Mouse (Mus musculus): ENCODE measurements around the gene Trim10.

Gene Trim10

DNA sequence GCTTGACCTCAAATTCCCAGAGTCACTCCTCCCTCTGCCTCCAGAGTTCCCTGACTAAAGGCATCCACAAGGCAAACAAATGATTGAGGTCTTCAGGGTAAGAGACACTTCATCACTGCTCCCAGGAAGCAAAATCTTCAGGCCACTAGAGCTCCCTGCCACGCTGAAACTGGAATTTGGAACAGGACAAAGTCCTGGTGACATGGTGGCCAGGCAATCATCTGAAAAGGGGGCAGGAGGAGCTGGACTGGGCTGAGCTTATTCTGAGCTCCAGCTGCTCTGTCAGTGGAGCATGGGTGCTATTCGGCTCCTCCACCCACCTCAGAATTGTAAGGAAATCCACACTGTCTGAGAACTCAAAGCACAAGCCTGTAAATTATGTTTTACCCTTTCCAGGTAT lies 42.7 kb downstream of the Trim10 start:
- no peak for DNase-seq (ENCODE audit: low read depth, low spot score)

DNA sequence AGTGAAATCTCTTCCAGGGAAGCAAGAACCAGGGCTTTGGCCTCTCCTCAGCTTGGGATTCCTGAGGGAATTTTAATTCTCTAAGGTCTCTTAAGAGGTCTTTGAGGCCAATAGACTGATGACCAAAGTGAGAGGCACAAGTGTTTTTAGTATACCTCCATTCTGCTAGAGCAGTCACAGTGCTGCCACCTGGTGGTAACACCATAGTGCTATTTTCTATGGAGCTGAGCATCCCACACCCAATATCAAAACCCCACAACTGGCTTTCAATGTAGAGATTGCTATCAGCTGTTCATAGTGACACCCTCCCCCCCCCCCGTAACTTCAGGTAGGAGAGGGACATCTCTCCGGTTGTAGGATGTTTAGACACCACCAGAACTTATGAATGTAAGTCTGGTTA lies 44.7 kb downstream of the Trim10 start:
- DNase-seq (ENCODE audit: low read depth, low spot score): no peak

DNA sequence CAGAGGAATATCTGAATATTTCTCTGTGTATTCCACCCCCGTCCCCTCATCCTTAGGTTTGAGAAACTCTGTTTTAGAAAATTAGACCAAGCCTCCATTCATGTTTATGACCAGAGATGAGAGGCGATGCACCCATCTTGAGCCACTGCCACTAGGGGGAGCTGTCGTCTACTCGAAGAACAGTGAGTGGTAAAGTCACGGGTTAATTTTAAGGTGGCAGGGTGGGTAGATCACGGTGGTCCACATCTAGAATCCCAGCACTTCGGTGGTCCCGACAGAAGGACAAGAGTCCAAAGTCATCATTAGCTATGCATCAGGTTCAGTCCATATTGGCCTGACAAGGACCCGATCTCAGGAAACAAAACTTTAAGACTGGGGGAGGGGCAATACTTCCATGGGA lies 45.7 kb downstream of the Trim10 start:
- DNase-seq (ENCODE audit: low read depth, low spot score): no peak

DNA sequence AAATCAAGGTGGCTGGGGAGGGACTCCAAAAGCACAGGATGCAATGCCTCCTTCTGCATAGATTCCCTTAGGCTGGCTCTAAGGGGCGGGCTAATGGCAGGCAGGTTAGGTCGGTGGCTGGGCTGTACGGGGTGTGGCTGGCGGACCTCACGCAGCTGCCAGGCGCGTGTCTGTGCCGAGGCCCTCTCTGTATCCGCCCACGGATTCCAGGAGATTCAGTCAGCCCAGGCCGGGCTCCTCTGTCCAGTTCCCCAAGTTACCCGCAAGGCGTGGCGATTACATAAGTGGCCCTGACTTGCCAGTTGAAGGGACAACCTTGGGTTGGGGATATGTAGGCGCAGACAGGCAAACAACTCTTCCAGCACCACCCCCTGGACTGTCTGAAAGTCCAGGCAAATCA lies 50.9 kb downstream of the Trim10 start:
- no peak for DNase-seq (ENCODE audit: low read depth, low spot score)

DNA sequence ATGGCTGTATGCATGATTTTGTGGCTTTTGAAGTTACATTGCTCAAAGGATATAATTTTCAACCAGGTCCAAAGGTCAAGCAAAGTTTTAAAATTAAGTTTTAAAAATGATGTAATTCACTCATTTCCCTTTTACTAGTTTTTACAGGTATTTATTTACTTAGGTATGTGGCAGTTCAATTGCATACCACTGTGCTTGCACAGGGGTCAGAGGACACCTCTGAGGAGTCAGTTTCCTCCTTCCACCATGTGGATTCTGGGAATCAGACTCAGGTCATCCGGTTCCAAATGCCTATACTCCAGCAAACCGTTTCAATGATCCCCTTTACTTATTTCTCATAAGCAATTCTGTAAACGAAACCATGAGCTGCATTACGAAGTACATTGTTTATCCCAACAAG lies 53.3 kb downstream of the Trim10 start:
- no peak for DNase-seq (ENCODE audit: low read depth, low spot score)

DNA sequence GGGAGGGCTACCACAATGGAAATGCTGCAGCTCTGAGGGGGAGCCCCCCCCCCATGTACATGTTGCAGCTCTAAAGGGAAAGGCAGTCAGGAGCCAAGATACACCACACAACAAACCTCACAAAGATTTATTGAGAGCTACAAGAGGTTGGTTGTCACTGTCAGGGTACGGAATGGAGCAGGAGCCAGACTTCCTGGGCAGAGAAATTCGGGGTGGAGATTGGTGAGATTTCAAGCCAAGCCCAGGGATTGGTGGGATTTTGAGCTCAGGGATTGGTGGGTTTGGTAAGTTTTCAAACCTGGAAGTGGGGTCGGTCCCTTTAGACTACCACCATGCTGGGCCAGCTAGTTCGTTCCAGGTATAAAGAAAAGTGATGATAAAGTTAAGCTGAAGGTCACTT lies 54.1 kb downstream of the Trim10 start:
- DNase-seq (ENCODE audit: low read depth, low spot score): no peak
